Mouse (Mus musculus): ENCODE results near the gene Rpl13a. TPM values are rescaled to one million over a fixed set of nuclear protein-coding genes. Genes with fewer than 3 reads are reported as not detected.

Rpl13a gene
- polyA plus RNA-seq, 2 experiments: 909 to 1,027 TPM

DNA sequence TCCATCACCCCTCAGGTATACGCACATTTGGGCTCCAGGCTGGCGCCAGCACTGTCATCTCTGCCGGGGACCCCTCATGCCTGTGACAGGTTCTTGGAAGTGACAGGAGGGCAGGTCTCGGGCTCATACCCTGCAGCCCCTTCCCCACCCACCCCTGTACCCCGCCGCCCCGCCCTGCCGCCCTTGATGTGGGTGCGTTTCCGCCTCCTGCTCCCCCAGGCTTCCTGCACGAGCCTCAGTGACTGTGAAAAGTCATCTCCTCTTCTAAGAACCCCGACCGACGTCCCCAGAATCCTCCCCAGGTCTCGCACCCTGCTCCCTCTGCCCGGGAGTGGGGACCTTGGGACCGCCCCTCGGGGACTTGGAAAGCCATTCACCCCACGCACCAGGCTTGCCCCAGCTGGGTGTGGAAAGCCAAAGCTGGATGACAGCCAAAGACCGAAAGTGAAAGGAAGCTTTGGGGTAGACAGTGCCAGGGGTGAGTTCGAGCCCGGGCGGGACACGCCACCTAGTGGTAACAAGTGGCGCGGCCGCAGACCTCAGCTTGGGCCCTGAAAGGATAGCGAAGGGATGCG, 7.5 kb upstream of the Rpl13a start, which contains the start of the genes Gm45713 and Flt3l:
Gene Gm45713, minus strand, starts transcription at position 239 of the 575 bp plus-strand sequence.
Gene Flt3l, minus strand, starts transcription at position 440 of the 575 bp plus-strand sequence.
- Histone ChIP-seq H3K27ac (peak within 1 kb of the TSS; percentile 51), H3K4me1 (replicated peaks; ENCODE audit: control insufficient read depth in 2 of 2, insufficient read depth in 2 of 2, low read length in 1 of 2) (peaks cover 20 to 42% of the 10 kb centered on the region in 2 experiments), H3K27me3 (ENCODE audit: control insufficient read depth, insufficient read depth, low read length) (no peaks in the 10 kb centered on the region), H3K4me2 (ENCODE audit: low read depth) (peak within 1 kb of the TSS; percentile 67), H3K9ac (replicated peaks) (peak within 1 kb of the TSS; percentile 70), H3K4me3 (ENCODE audit: insufficient read depth in 1 of 2, low read depth in 2 of 2, low read length in 2 of 2) (peak within 1 kb of the TSS; percentile 74 to 79), H3K9me3 (ENCODE audit: control insufficient read depth, low read length) (no peaks in the 10 kb centered on the region), H3K36me3 (replicated peaks; ENCODE audit: control insufficient read depth, insufficient read depth, low read depth) (no peaks in the 10 kb centered on the region)
- ATAC-seq (ENCODE audit: insufficient read depth): peak; percentile 70
- TF ChIP-seq CTCF (IDR thresholded peaks at IDR 0.05; ENCODE audit: low read depth) (peak; percentile 100), EP300 (IDR thresholded peaks at IDR 0.05; ENCODE audit: low read depth) (no peak)
- DNase-seq (ENCODE audit: low read depth in 3 of 3, low spot score in 3 of 3): peak; percentile 78 to 84 (median 79)
- under 1% methylated on average over 29 of the region's 29 CpGs for WGBS (ENCODE audit: insufficient replicate concordance)

DNA sequence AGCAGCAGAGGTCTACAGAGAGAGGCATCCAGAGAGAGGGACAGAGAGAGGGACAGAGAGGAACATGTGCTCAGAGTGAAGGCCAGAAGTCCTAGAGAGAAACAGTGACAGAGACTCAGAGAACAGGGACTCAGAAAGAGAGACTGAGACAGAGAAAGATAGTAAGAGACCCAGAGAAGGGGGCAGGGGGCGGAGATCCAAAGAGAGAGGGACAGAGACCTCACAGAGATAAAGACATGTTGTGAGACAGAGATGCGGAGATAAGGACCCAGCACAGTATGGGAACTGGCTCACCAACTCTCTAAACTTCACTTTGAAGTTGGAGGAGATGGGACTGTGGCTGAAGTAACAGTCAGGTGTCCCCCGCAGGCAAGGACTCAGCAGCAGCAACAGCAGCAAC, 6.8 kb upstream of the Rpl13a start:
- TF ChIP-seq CTCF (IDR thresholded peaks at IDR 0.05; ENCODE audit: low read depth): no peak
- no peak; the same call in 1 of the 2 replicates for TF ChIP-seq EP300 (IDR thresholded peaks at IDR 0.05; ENCODE audit: low read depth)
- WGBS (ENCODE audit: insufficient replicate concordance): 14% methylated on average over 3 of the region's 3 CpGs
- Histone ChIP-seq H3K27me3 (ENCODE audit: control insufficient read depth, insufficient read depth, low read length) (no peaks in the 10 kb centered on the region), H3K4me3 (ENCODE audit: insufficient read depth in 1 of 2, low read depth in 2 of 2, low read length in 2 of 2) (peak overlapping the region; percentile 74 to 79), H3K4me2 (ENCODE audit: low read depth) (peak overlapping the region; percentile 67), H3K9ac (replicated peaks) (peak overlapping the region; percentile 70), H3K9me3 (ENCODE audit: control insufficient read depth, low read length) (no peaks in the 10 kb centered on the region), H3K4me1 (replicated peaks; ENCODE audit: control insufficient read depth in 2 of 2, insufficient read depth in 2 of 2, low read length in 1 of 2) (peaks cover 20 to 42% of the 10 kb centered on the region in 2 experiments), H3K27ac (peak overlapping the region; percentile 51), H3K36me3 (replicated peaks; ENCODE audit: control insufficient read depth, insufficient read depth, low read depth) (no peaks in the 10 kb centered on the region)
- DNase-seq (ENCODE audit: low read depth in 3 of 3, low spot score in 3 of 3) (no peak), ATAC-seq (ENCODE audit: insufficient read depth) (peak; percentile 6; the same call in 1 of the 2 replicates)

DNA sequence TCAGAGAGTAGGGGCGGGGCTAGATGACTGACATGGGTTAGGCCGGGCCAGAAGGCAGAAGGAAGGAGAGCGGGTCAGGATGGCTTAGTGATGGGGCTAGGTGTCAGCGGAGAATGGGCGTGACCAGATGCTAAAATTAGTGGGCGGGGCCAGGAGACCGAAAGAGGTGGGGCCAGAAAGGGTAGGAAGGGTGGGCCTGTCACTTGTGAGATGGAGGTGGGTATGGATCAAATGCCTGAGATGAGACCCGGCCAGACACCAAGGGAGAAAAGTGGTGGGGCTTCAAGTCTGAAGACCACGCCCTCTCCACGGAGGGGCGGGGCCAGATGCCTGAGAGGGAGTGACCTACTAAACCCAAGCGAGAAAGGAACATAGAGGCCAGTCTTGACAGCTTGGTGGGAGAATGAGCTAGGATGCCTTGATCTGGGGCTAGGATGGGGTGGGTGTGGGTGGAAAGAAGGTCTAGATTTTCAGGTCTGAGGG, 6.0 kb upstream of the Rpl13a start:
- H3K4me1 ChIP-seq (replicated peaks; ENCODE audit: control insufficient read depth in 2 of 2, insufficient read depth in 2 of 2, low read length in 1 of 2): peaks cover 27 to 44% of the 10 kb centered on the region in 2 experiments
- DNase-seq (ENCODE audit: low read depth in 3 of 3, low spot score in 3 of 3) (peak; percentile 63 to 76 (median 66)), ATAC-seq (ENCODE audit: insufficient read depth) (peak; percentile 36)
- peak overlapping the region; percentile 67 for H3K4me2 ChIP-seq (ENCODE audit: low read depth)
- 2% methylated on average over 12 of the region's 12 CpGs for WGBS (ENCODE audit: insufficient replicate concordance)
- no peaks in the 10 kb centered on the region for H3K27me3 ChIP-seq (ENCODE audit: control insufficient read depth, insufficient read depth, low read length)
- TF ChIP-seq CTCF (IDR thresholded peaks at IDR 0.05; ENCODE audit: low read depth): no peak
- no peak for TF ChIP-seq EP300 (IDR thresholded peaks at IDR 0.05; ENCODE audit: low read depth)
- H3K36me3 ChIP-seq (replicated peaks; ENCODE audit: control insufficient read depth, insufficient read depth, low read depth): no peaks in the 10 kb centered on the region
- H3K9me3 ChIP-seq (ENCODE audit: control insufficient read depth, low read length): no peaks in the 10 kb centered on the region
- H3K27ac ChIP-seq: peak overlapping the region; percentile 51; the same call in 1 of the 2 replicates
- peak overlapping the region; percentile 70 for H3K9ac ChIP-seq (replicated peaks)
- H3K4me3 ChIP-seq (ENCODE audit: insufficient read depth in 1 of 2, low read depth in 2 of 2, low read length in 2 of 2): peak overlapping the region; percentile 16 to 74

DNA sequence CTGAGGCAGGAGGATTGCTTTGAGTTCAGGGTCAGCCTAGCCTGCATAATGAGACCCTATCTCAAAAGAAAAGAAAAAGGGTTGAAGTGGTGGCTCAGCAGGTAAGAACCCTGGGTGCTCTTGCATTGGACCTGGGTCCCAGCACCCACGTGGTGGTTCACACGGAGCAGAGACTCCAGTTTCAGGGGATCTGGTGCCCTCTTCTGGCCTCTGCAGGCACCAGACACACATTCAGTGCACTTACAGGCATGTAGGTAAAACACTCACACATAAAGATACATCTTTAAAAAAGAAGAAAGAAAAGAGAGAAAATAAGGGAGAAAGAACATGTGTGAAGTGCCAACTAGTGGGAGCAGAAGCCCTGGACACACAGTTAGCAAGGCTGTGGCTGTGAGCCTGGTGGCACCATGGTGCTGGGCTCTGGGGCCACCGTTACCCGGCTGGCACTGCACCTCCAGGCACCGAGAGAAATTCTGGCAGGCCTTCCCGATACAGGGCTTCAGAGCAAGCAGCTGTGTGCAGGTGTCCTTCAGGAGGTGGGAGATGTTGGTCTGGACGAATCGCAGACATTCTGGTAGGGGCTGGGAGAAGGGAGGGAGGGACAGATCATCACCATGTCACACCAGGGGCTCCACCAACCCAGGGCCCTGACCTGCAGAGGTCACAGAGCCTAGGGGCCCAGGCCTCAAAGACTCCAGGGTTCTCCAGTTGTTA, 5.0 kb upstream of the Rpl13a start:
- no peak overlapping the region for H3K9ac ChIP-seq (replicated peaks)
- H3K4me3 ChIP-seq (ENCODE audit: insufficient read depth in 1 of 2, low read depth in 2 of 2, low read length in 2 of 2): no peak overlapping the region
- no peak overlapping the region for H3K4me2 ChIP-seq (ENCODE audit: low read depth)
- no peaks in the 10 kb centered on the region for H3K9me3 ChIP-seq (ENCODE audit: control insufficient read depth, low read length)
- TF ChIP-seq EP300 (IDR thresholded peaks at IDR 0.05; ENCODE audit: low read depth) (no peak), CTCF (IDR thresholded peaks at IDR 0.05; ENCODE audit: low read depth) (peak; percentile 58)
- DNase-seq (ENCODE audit: low read depth in 3 of 3, low spot score in 3 of 3): no peak
- 81% methylated on average over 8 of the region's 8 CpGs for WGBS (ENCODE audit: insufficient replicate concordance)
- H3K27me3 ChIP-seq (ENCODE audit: control insufficient read depth, insufficient read depth, low read length): no peaks in the 10 kb centered on the region
- ATAC-seq (ENCODE audit: insufficient read depth): no peak
- peaks cover 27 to 42% of the 10 kb centered on the region in 2 experiments for H3K4me1 ChIP-seq (replicated peaks; ENCODE audit: control insufficient read depth in 2 of 2, insufficient read depth in 2 of 2, low read length in 1 of 2)
- H3K36me3 ChIP-seq (replicated peaks; ENCODE audit: control insufficient read depth, insufficient read depth, low read depth): no peaks in the 10 kb centered on the region
- H3K27ac ChIP-seq: no peak overlapping the region

DNA sequence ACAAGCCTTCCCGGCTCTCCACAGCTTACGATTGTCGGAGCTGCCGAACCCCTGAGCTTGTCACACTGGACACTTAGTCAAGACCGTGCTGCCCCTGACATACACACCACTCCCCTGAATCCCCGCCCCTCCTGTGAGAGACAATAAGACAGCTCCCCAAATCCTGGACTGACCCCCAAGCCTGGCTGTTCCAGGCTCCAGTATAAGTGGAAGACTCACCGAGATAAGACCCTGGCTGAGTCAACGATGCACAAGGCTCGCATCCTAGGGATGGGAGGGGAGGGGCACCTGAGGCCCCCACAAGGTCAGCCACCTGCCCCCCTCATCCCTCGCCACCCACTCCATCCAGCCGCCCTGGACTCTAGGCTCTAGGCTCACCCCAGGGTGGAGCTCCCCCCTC, 3.3 kb upstream of the Rpl13a start:
- H3K4me3 ChIP-seq (ENCODE audit: insufficient read depth in 1 of 2, low read depth in 2 of 2, low read length in 2 of 2): no peak overlapping the region
- ATAC-seq (ENCODE audit: insufficient read depth) (no peak), DNase-seq (ENCODE audit: low read depth in 3 of 3, low spot score in 3 of 3) (no peak)
- no peaks in the 10 kb centered on the region for H3K27me3 ChIP-seq (ENCODE audit: control insufficient read depth, insufficient read depth, low read length)
- H3K27ac ChIP-seq: no peak overlapping the region
- no peak for TF ChIP-seq EP300 (IDR thresholded peaks at IDR 0.05; ENCODE audit: low read depth)
- no peak for TF ChIP-seq CTCF (IDR thresholded peaks at IDR 0.05; ENCODE audit: low read depth)
- H3K9ac ChIP-seq (replicated peaks): no peak overlapping the region
- peaks cover 7% of the 10 kb centered on the region for H3K36me3 ChIP-seq (replicated peaks; ENCODE audit: control insufficient read depth, insufficient read depth, low read depth)
- H3K4me2 ChIP-seq (ENCODE audit: low read depth): no peak overlapping the region
- 79% methylated on average over 11 of the region's 11 CpGs for WGBS (ENCODE audit: insufficient replicate concordance)
- peaks cover 15 to 27% of the 10 kb centered on the region in 2 experiments for H3K4me1 ChIP-seq (replicated peaks; ENCODE audit: control insufficient read depth in 2 of 2, insufficient read depth in 2 of 2, low read length in 1 of 2)
- no peaks in the 10 kb centered on the region for H3K9me3 ChIP-seq (ENCODE audit: control insufficient read depth, low read length)

Measured in liver, embryonic 14.5 days (tissue).